Mouse (Mus musculus) cerebellum, adult 18-20 months (tissue): ENCODE data around the gene Clasp2.
A peak's percentile ranks its signal among the peaks of the same experiment; 100 is the strongest.

Experiments used
- DNase-seq, 2 experiments: peaks; one replicate each; pipeline ENCODE4 v3.0.0; 2021

The Clasp2 gene

DNA sequence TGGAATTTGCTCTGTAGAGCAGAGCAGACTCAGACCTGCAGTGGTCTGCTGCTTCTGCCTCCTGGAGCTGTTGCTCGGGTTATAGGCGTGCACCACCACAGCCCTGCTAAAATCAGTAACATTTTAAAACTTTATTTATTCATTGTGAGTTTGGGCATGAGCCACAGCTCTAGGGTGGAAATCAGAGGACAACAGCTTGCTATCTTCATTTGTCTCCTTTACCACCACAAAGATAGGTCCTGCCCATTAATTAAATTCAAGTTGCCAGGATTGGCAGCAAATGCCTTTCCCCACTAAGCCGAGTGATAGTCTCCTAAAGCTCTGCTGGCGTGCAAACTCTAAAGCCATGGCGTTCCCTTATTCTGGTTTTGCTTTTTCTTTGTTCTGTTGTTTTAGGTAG lies 194.4 kb downstream of the Clasp2 start:
- DNase-seq, result no peak

DNA sequence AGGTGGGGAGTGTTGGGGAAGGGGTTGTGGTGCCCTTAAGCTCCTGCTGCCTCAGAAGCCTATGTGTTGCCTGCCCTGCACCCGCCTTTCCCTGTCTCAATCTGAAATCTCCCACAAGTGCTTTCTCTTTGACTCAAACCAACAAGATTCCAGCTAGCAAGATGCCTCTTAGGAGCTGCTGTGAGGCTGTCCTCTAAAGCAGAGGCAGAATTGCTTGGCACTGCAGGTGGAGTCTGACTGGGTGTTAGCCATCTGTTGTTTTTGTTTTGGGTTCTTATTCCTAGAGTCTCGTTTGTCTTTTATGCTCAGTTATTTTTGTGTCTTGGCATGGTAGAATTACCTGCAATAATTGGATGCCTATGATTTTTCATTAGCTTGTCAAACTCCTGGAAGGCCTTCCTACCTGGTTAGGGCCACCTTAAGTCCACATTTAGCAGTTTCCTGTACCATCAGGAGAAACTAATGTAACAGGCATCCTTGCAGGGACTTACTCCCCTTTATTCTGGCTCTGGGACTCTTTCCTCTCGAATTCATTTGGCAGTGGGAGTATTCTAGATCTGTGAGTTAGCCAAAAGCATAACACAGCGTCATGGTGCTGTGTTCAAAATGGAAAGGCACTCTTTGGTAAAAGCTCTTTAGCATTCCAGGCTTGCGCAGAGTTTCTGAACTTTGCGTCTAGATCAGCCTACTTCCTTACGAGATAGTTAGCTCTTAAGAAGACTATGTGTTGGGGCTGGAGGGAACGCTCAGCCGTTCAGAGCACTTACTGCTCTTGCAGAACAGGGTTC lies 198.0 kb downstream of the Clasp2 start:
- peak; percentile 47 to 61 for DNase-seq

DNA sequence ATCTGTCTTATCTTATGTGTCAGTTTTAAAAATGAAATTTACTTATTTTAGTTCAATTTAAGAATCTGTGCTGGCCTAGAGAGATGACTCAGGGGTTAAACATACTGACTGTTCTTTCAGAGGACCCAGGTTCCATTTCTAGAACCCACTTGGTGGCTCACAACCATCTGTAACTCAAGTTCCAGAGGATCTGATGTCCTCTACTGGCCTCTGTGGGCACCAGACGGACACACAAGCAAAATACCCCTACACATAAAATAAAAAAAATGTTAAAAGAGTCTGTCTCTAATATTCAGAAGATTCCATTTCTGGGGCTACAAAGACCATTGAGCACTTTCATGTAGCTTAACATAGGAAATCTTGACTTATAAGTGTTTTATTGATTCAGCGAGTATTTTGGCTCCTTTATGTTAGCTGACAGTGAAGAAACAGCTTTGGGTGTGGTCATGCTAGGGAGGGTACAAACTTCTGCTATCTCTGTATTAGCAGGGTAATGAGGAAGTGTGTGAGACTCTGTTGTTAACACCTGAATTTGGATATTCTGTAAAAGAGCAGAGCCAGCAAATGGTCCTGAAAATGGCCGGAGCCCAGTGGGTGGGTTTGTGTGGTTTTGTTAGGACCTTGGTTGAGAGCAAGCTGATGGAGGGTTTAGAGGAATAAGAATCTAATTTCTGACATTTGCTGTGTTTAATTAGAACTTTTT lies 200.0 kb downstream of the Clasp2 start:
- no peak for DNase-seq

DNA sequence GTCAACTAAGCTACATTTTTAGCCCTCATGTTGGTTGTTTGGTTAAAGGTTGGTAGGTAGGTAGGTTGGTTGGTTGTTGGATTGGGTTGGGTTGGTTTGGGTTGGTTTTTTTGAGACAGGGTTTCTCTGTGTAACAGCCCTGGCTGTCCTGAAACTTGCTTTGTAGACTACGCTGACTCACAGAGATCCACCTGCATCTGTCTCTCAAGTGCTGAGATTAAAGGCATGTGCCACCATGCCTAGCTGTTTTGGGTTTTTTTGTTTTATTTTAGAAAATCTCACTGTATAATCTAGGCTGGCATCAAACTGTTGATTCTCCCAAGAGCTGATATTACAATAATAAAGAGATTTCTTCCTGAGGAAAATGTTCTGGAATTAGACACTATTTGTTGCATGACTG lies 202.1 kb downstream of the Clasp2 start:
- DNase-seq, result no peak

DNA sequence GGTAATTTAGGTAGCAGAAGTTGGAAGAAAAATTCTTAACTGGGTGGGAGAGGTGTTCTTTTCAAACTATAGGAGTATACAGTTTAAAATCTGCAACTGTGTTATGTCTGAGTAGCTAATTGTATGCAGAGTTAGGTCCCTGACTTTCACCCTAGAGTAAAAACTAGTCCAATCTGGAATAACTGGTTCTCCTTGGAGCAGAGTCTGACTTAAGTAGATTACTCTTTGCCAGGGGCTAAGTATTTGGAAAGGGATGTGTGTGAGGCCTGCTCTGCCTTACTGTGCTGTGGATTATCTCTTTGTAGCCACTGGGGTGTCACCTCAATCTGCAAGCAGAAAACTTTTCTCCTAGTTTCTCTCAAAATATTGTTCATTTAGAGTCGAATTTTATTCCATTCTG lies 205.9 kb downstream of the Clasp2 start:
- no peak for DNase-seq

DNA sequence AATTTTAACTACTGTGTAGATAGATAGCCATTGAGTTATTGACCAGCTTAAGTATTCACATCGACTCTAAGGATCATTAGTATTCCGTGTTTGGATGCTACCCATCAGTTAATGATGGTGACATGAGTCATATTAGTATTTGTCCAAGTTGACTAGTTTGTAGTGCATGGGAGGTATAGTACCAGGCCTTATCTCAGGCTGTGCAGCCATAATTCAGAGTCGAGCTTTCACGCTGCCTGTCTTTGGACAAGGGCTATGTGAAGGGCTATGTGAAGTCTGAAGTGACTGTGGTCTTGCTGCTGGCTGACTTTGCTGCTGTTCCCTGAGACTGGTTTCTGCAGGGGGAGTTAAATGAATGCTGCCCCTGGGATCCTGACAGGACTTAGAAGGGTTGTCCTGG lies 216.5 kb downstream of the Clasp2 start:
- no peak for DNase-seq

DNA sequence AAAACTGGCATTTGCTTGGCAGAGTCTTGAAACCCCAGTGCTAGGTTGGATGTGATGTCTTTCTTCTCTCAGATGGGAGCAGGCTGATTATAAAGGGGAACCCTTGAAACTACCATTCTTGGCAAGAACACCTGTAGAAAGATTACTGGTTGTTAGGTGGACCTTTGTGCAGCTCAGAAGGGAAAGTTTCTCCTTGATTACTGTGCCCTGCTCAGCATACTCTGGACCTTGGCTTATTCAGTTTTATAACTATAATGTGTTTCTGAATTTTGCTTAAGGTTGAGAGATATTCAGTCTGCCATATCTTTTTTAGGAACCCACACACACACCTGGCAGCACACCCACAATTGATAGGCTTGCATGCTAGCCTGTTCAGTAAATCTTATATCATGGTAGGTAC lies 222.4 kb downstream of the Clasp2 start:
- no peak for DNase-seq

DNA sequence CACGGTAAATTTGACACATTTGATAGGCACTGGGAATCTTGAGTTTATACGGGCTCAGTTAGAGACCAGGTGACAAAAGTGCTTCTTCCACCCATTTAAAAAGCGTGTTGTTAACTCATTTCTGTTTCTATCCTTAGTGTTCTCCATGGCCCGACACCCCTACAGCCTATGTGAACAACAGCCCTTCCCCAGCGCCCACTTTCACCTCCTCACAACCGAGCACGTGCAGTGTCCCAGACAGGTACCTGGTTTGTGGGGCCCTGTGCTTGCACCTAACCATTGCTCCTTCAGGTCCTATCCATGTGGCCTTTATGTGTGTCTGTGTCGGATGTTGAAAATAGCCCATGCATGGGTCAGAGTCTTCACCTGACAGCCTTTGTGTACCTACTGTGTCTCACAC lies 223.1 kb downstream of the Clasp2 start:
- no peak for DNase-seq

DNA sequence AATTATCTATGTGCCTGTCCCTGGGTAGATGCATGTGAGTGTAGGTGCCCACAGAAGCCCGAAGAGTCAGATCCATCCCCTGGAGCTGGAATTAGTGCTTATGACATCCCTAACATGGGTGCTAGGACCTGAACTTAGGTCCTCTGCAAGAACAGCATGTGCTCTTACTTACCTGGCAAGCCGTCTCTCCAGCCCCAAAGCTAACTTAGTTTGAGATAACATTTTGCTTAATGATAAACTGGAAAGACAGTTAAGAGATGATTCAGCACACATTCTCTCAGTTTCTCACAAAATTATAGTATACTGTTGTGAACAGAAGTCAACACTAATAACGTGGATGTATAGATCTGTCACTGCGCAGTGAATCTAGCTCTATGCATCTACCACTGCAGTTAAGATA lies 225.6 kb downstream of the Clasp2 start:
- DNase-seq, result no peak

DNA sequence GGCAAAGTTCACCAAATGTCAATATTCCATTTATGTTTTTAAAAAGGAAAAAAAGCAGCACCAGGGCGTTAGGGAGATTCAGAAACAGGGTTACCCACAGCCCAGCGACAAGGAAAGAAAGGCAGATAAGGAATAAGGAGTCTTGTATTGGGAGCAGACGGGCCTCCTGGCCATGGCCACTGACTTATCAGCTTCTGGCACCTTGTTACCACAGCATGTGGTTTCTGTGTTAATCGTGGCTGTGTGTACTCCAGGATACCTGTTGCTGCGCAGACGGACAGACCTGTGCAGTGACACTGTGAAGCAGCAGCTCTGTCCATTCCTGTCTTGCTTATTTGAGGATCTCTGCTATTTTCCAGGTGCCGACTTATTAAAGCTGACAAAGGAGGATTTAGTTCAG lies 227.7 kb downstream of the Clasp2 start:
- DNase-seq, result no peak
